Mouse (Mus musculus): ENCODE results near the gene Sec24b.
A peak's percentile ranks its signal among the peaks of the same experiment; 100 is the strongest.

Gene Sec24b

GRCm38 (mm10) chr3:129979510-129979909 lies 81.8 kb downstream of the Sec24b start:
- DNase-seq (ENCODE audit: low spot score in 2 of 2), result no peak

DNA sequence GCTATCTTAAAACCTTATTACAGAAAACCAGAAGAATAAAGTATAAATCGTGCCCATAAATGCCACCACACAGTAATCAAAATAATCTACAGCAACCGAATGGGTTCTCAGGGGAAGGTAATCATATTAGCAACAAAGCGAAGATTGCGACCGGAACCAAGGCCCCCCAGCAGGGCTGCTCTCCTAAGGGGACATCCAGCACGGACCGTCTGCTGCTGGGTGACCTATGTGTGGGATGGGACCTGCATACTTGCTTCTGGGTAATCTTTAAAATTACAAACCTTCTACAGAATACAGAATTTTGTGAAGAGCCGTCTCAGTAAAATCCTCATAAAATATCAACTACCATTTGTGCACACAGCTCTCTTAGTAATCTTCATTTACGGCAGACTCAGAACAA lies 82.6 kb downstream of the Sec24b start:
- DNase-seq (ENCODE audit: low spot score in 2 of 2), result no peak

DNA sequence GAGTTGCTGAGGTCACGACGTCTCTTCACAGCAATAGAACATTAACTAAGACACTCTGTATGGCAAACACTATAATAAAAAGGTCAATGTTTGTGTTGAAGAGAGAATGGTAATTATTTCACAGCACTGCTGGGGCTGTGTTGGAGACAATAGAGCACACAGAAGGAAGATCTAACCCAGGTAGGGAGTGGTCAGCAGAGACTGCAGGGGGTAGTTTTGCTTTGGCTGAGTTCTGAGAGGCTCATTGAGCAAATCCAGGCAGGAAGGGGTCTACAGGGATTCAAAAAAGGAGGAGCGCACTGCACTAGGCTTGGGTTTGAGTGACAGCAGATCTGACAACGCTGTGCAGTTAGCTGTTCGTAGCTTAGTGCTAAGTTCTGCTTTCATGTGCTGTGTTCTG lies 85.0 kb downstream of the Sec24b start:
- DNase-seq (ENCODE audit: low spot score in 2 of 2), result no peak

DNA sequence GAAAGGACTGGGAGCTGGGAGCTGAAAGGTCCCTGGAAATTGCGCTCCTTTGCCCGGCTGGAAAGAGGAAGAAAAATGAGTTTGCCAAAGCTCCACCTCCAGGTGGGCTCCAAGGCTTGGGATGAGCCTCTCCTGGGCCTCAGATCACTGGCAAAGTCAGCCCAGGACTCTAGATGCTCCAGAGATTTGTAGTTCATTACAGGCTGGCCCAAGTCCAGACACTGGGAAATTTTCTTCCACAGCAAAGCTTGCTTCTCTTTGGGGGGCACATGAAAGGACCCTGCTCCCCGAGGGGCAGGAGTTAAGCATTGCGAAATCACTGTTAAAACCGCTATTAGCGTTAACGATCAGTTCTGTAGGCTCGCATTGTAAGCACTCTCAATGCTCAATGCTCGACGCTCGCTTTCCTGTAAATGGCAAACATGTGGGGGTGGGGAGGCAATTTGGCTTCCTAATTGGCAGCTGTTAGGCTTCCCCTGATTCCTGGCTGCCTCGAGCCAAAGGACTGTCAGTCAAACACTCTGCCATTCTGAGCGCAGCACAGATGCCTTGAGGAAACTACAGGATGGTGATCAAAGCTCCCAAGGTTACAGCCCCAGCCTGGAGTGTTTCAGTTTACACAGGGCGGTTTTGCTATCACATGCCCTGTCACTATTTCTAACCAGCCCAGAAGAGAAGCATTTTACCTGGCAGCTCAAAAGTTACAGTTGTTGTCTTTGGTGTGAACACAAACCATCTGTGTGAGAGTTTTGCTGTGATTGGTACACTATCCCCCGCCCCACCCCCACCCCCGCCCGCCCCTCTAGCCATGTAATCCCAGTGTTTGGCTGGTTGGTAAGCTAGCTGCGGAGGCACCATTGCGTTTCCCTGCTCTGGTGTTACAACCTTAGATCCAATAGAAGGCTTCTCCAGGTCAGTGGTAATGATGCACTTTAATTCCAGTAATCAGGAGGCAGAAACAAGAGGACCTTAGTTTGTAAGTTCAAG lies 90.5 kb downstream of the Sec24b start:
- DNase-seq (ENCODE audit: low spot score in 2 of 2), result no peak

DNA sequence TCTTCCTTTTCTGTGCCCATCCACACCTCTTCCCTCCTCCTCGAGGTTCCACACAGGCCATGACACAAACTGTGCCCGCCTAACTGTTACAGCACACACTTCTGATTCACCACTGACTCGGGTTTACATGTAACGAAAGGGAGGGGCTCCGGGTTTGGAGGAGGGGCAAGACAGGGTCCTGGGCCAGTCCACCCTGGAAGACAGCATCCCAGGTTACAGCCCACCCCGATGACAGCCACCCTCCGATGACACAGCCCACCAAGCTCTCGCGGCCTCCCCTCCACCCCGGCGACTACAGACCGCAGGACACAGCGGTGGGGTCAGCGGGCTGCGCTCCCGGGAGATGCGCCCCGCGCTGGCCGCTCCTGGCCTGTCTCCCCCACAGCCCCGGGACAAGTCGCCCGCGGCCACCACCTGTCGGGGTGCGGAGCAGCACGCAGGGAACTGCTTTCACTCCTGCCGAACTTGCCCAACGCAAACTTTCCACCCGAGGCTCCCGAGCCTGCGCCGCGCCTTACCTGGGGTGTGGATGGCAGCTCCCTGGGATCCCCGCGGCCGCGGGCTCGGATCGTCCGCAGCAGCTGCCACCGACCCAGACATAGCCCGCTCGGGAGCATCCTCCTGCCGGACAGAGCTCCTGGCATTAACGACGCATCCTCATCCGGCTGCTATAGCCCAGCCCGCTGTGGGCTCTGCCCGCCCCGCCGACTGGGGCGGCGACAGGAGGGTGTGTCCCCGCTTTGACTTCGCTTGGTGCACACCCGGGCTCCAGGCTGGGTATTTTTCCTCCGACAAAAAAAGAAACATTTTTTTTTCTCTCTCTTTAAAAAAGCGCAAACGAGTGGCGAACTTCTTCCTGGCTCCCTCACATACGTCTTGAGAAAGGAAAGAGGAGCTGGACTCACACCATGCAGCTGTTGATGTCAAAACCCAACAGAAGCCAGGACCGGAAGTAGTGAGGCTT lies 91.6 kb downstream of the Sec24b start, which contains the start of gene Mcub:
Gene Mcub (minus strand): TSS at position 775 of the 964 bp plus-strand sequence.
- peak; percentile 31 to 33 for DNase-seq (ENCODE audit: low spot score in 2 of 2)

DNA sequence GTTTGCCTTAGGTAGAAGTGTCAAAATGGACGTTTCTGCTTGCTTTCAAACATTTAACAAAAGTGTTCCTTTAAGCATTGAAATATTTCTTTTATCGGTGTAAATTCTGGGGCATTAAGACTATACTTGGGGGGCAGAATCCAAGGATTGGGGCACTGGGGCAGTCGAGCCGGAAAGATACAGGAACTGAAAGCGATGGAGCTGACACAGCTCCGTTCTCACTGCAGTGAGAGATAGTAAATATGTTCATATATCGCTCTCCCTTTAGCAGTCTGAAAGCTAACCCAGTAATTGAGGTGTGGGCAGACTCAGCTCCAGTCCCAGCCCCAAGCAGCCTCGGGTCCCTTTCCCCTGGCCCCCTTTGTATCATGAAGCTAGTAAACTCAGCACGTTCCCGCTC lies 92.3 kb downstream of the Sec24b start:
- no peak for DNase-seq (ENCODE audit: low spot score in 2 of 2)

DNA sequence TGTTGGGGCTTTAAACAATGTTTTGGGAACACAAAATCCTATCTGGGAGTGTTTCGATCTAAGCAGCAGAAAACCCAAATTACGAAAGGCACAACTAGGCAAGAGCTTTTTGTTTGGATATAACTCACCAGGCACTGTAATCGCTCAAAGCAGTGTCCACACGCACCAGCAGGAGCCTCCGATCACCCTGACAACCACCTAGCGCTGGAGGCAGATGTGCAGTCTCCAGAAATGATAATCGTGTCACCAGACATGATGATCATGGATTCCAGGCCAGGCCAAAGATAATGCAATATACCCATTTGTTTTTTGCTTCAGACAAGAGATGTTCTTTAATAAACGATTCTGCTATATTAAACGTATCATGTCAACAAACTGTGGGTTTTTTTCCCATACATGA lies 93.5 kb downstream of the Sec24b start:
- DNase-seq (ENCODE audit: low spot score in 2 of 2), result no peak

DNA sequence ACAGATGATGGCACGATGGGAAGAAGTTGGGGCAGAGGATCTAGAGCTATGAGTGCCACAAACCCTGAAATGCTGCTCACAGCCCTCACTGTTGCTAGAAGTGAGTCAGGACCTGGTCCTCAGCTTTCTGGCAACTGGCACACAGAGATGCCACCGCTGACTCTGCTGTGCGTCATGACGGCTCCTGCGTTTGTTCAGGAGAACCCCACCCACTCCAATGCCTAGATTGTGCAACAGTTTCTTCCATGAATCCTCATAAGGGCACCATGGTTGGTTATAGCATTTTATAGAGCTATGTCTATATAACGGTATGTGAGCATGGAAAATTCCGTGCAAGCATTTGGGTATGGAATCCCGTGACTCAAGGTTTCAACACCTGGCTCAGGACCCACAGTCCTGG lies 96.7 kb downstream of the Sec24b start:
- no peak for DNase-seq (ENCODE audit: low spot score in 2 of 2)

GRCm38 (mm10) chr3:129962533-129962932 lies 98.8 kb downstream of the Sec24b start:
- no peak for DNase-seq (ENCODE audit: low spot score in 2 of 2)

- no peak for DNase-seq (ENCODE audit: low spot score in 2 of 2)
Observed at GRCm38 (mm10) chr3:129953296-129953695, 108.1 kb downstream of the Sec24b start.

DNA sequence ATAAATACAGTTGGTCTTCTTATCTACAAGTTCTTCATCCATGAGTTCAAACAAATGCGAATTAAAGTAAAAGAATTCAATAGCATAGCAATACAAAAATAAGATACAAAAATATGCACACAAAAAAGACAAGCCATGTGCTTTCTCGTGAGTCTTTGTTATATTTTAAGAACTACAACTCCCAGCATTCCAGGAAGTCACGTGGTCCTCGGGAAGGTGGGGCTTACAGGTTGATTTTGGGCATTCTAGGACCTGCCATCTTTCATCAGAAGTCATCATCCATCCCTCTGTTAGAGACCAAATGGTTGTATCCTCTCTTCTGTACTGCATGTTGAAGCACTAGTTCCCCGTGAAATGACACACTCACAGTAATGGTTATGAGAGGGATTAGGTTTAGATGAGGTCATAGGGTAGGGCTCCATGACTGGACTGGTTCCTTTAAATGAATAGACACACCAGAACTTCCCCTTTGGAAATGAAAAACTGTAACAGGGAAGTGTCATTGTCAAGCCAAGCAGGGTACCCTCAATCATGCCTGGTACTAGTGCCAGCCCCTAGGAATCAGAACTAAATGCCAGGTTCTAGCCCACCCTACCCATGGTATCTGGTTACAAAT lies 112.1 kb downstream of the Sec24b start:
- no peak for DNase-seq (ENCODE audit: low spot score in 2 of 2)

DNA sequence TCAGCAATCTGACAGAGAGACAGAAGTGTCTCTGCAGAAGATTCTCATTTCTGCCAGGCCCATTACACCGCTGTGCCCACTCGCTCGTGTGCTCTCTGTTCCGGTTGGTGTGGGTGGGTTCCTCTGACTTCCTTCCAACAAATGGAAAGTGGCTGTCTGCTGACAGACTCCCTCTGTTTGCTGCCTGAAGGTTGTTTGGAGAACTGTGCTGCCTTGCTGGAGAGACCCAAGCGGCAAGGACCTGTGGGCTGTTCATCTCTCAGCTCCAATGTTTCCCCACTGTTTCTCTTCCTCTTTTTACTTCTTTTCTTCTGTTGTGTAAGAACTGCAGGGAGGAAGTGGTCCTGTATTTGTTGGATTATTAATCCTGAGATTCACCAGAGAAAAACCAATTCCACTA lies 113.0 kb downstream of the Sec24b start:
- DNase-seq (ENCODE audit: low spot score in 2 of 2), result peak; percentile 15 to 17

DNA sequence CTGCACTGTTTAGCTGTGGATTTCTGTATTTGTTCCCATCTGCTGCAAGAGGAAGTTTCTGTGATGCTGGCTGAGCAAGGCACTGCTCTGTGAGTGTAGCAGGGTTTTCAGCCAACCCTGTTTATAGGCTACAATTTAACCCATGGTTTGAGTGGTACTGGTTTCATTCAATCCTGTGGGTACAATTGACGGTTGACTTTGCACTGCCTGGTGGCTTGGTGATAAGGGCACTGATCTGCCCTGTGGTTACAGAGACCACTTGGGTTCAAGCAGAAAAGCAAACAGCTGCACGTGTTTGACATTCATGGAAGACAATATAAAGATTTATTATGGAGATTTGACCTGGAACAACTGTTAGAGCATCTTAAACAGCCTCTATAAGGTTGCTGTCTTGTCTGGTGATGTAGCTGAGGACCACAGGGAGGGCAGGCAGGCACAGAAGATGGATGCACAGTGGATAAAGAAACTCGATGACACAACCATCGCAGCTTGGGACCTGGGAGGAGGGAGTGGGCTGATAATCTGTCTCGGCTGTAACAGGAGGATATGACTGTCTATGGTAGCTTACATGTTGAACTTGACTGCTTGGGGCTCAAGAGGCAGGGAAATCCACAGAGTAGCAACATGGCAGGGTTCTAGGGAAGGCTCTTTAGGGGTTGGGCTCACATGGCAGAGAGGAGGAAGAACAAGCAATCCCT lies 115.0 kb downstream of the Sec24b start:
- no peak for DNase-seq (ENCODE audit: low spot score in 2 of 2)

DNA sequence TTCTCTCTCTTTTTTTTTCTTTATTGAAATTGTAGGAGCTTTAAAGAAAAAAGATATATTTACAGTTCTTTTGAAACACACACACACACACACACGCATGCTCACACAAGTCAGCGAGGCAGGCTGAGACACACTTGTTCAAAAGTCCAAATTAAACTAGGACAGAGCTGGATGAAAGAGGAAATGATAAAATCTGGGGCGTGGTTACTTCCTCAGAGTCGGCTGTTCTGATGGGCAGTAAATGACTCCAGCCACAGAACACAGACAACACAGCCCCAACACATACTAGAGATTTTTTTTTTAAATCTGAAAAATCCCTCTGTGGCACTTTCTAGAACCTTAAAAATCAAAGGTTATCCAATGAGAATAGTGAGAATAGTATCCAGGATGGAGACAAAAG lies 117.5 kb downstream of the Sec24b start:
- no peak for DNase-seq (ENCODE audit: low spot score in 2 of 2)

DNA sequence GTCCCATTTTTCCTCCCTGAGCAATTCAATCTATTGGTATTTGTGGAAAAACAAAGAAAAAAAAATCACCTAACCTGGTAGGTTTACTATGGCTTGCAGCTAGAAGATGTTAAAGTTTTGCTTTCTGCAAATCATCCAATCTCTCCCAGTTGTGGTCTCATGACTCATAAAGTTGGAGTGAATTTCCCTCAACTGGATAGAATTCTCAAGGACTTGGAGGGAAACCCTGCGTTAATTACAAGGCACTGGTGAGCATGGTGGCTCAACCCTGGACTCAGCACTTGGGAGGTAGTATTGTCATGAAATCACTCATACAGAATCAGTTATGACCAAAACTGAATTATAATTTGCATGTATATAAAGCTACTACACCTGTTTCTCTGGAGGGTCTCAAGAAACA lies 120.1 kb downstream of the Sec24b start:
- no peak for DNase-seq (ENCODE audit: low spot score in 2 of 2)

DNA sequence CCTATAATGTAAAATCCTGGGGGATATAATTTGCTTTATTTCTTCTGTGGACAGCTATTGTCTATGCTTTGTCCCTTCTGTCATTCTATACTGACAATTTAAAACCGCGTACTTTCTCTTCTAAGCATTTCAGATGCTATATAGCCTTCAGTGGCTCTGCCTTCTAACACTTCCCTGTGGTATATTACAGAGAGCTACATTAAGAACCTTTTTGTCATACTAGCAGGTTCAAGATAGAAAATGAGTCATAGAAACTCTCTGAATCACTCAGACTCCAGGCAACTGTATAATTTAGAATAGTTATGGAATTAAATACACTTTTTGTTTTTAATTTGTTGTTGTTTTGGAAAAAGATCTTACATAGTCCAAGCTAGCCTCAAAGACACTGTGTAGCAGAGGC lies 120.6 kb downstream of the Sec24b start:
- no peak for DNase-seq (ENCODE audit: low spot score in 2 of 2)

GRCm38 (mm10) chr3:129939058-129939457 lies 122.3 kb downstream of the Sec24b start:
- DNase-seq (ENCODE audit: low spot score in 2 of 2), result no peak

GRCm38 (mm10) chr3:129937848-129938247 lies 123.5 kb downstream of the Sec24b start:
- no peak for DNase-seq (ENCODE audit: low spot score in 2 of 2)

GRCm38 (mm10) chr3:129936561-129936960 lies 124.8 kb downstream of the Sec24b start:
- DNase-seq (ENCODE audit: low spot score in 2 of 2), result no peak

All from spleen, postnatal 36 days (tissue).